Mouse (Mus musculus): ENCODE results near the gene Tnrc18. TPM values are rescaled to one million over a fixed set of nuclear protein-coding genes. Genes with fewer than 3 reads are reported as not detected.
A peak's percentile ranks its signal among the peaks of the same experiment; 100 is the strongest.

The Tnrc18 gene
- total RNA-seq, 2 experiments from 2014 or later: 149 to 153 TPM

GRCm38 (mm10) chr5:142778871-142779270 lies 38.6 kb downstream of the Tnrc18 start:
- DNase-seq (ENCODE audit: low spot score in 2 of 2): no peak

- no peak for DNase-seq (ENCODE audit: low spot score in 2 of 2)
Measured at GRCm38 (mm10) chr5:142778135-142778534, 39.3 kb downstream of the Tnrc18 start.

- DNase-seq (ENCODE audit: low spot score in 2 of 2): no peak
Measured at GRCm38 (mm10) chr5:142776080-142776479, 41.4 kb downstream of the Tnrc18 start.

- no peak for DNase-seq (ENCODE audit: low spot score in 2 of 2)
Measured at GRCm38 (mm10) chr5:142774771-142775170, 42.7 kb downstream of the Tnrc18 start.

- DNase-seq (ENCODE audit: low spot score in 2 of 2): no peak
Measured at GRCm38 (mm10) chr5:142771964-142772363, 45.5 kb downstream of the Tnrc18 start.

- DNase-seq (ENCODE audit: low spot score in 2 of 2): no peak
Measured at GRCm38 (mm10) chr5:142771034-142771433, 46.4 kb downstream of the Tnrc18 start.

GRCm38 (mm10) chr5:142769641-142770040 lies 47.8 kb downstream of the Tnrc18 start:
- DNase-seq (ENCODE audit: low spot score in 2 of 2): no peak

- no peak for DNase-seq (ENCODE audit: low spot score in 2 of 2)
Measured at GRCm38 (mm10) chr5:142768352-142769267, 48.9 kb downstream of the Tnrc18 start.

- DNase-seq (ENCODE audit: low spot score in 2 of 2): peak in 1 of 2 experiments; percentile 58
Measured at GRCm38 (mm10) chr5:142767937-142768336, 49.5 kb downstream of the Tnrc18 start.

- DNase-seq (ENCODE audit: low spot score in 2 of 2): no peak
Measured at GRCm38 (mm10) chr5:142766708-142767107, 50.8 kb downstream of the Tnrc18 start.

- no peak for DNase-seq (ENCODE audit: low spot score in 2 of 2)
Measured at GRCm38 (mm10) chr5:142764889-142765288, 52.6 kb downstream of the Tnrc18 start.

GRCm38 (mm10) chr5:142764306-142764705 lies 53.2 kb downstream of the Tnrc18 start:
- DNase-seq (ENCODE audit: low spot score in 2 of 2): no peak

GRCm38 (mm10) chr5:142762082-142762807 lies 55.2 kb downstream of the Tnrc18 start:
- DNase-seq (ENCODE audit: low spot score in 2 of 2): no peak

- no peak for DNase-seq (ENCODE audit: low spot score in 2 of 2)
Measured at GRCm38 (mm10) chr5:142761326-142761983, 56.0 kb downstream of the Tnrc18 start.

GRCm38 (mm10) chr5:142759786-142760185 lies 57.7 kb downstream of the Tnrc18 start:
- DNase-seq (ENCODE audit: low spot score in 2 of 2): no peak

- no peak for DNase-seq (ENCODE audit: low spot score in 2 of 2)
Measured at GRCm38 (mm10) chr5:142752241-142752640, 65.2 kb downstream of the Tnrc18 start.

GRCm38 (mm10) chr5:142750173-142750572 lies 67.3 kb downstream of the Tnrc18 start:
- no peak for DNase-seq (ENCODE audit: low spot score in 2 of 2)

GRCm38 (mm10) chr5:142747026-142747629 lies 70.3 kb downstream of the Tnrc18 start:
- DNase-seq (ENCODE audit: low spot score in 2 of 2): no peak

- DNase-seq (ENCODE audit: low spot score in 2 of 2): no peak
Measured at GRCm38 (mm10) chr5:142739941-142740340, 77.5 kb downstream of the Tnrc18 start.

- no peak for DNase-seq (ENCODE audit: low spot score in 2 of 2)
Measured at GRCm38 (mm10) chr5:142731916-142732315, 85.5 kb downstream of the Tnrc18 start.

- DNase-seq (ENCODE audit: low spot score in 2 of 2): no peak
Measured at GRCm38 (mm10) chr5:142730295-142730694, 87.2 kb downstream of the Tnrc18 start.

All from adrenal gland, postnatal 4 days (tissue).